Comparison of ENCODE assay signal across 23 mouse cellular contexts in genomic region chr10:33253911-33254310, GRCm38 (mm10).
DNase-seq lines count a peak whose midpoint lies in the region; ATAC-seq and TF ChIP-seq lines count a peak whose summit lies in the region.
"Had no signal": no experiment of that assay in that cellular context is flagged by ENCODE, and none has a peak within 500 bp of the region (broad histone marks: within the 10 kb centered on the region; RNA-seq: fewer than 3 reads in every experiment).

No protein-coding gene starts in this region.

- intact Hi-C loops in heart, adult 2 months (cut with DNase I): no loop called here

- H3K36me3 ChIP-seq in heart, adult 2 months (ENCODE audit: control insufficient read depth, insufficient read depth, low read length): peaks cover 3% of the 10 kb centered on the region; the same call in 1 of the 2 replicates
- H3K36me3 ChIP-seq in heart, embryonic 13.5 days: no peaks in the 10 kb centered on the region
- H3K36me3 ChIP-seq: embryonic facial prominence, embryonic 13.5 days; hindbrain, embryonic 15.5 days; limb, embryonic 12.5 days had no signal

- no peak for ATAC-seq in heart, embryonic 13.5 days (ENCODE audit: extremely low read depth, insufficient number of reproducible peaks, low FRiP score, low TSS enrichment)
- ATAC-seq: forebrain, embryonic 14.5 days; liver, postnatal 0 days had no signal

- H3K79me2 ChIP-seq in heart, adult 2 months (replicated peaks; ENCODE audit: control insufficient read depth, insufficient read depth, low read length): no peaks in the 10 kb centered on the region

- H3K9me3 ChIP-seq in heart, embryonic 13.5 days: no peaks in the 10 kb centered on the region
- H3K9me3 ChIP-seq: embryonic facial prominence, embryonic 13.5 days; hindbrain, embryonic 15.5 days; limb, embryonic 12.5 days had no signal

- 0 out of 2 replicates have a peak, but pooled peaks have one; percentile 22 for TF ChIP-seq POLR2A in heart, adult 2 months (IDR thresholded peaks at IDR 0.05; ENCODE audit: insufficient read depth, low read depth, low read length)
- TF ChIP-seq POLR2A in lung, adult 2 months (IDR thresholded peaks at IDR 0.05; ENCODE audit: borderline replicate concordance, extremely low read depth, low read depth, low read length): no peak

- H3K4me2 ChIP-seq in heart, embryonic 13.5 days: no peak overlapping the region
- H3K4me2 ChIP-seq: embryonic facial prominence, embryonic 13.5 days; hindbrain, embryonic 15.5 days; limb, embryonic 12.5 days; liver, embryonic 11.5 days; midbrain, embryonic 11.5 days had no signal

- H3K9ac ChIP-seq in heart, adult 2 months (ENCODE audit: low read depth, low read length): no peak overlapping the region
- no peak overlapping the region for H3K9ac ChIP-seq in heart, embryonic 13.5 days
- H3K9ac ChIP-seq: embryonic facial prominence, embryonic 13.5 days; hindbrain, embryonic 15.5 days; limb, embryonic 12.5 days; liver, postnatal 0 days had no signal

- TF ChIP-seq CTCF in heart, adult 2 months (IDR thresholded peaks at IDR 0.05): no peak
- TF ChIP-seq CTCF in lung, adult 2 months (IDR thresholded peaks at IDR 0.05; ENCODE audit: insufficient read depth, low read length): no peak

- no peak for TF ChIP-seq EP300 in heart, adult 2 months (IDR thresholded peaks at IDR 0.05; ENCODE audit: insufficient read depth, low read depth, low read length)

- WGBS in heart, adult 2 months: 8% methylated on average over 1 of the region's 1 CpGs
- 21% methylated on average over 1 of the region's 1 CpGs for WGBS in heart, embryonic 13.5 days
- 56% methylated on average over 1 of the region's 1 CpGs for WGBS in lung, adult 2 months

- DNase-seq in Muller cell, postnatal 12 days (ENCODE audit: inconsistent ontology term): peak; percentile 79
- peak in 1 of 2 experiments; percentile 5 for DNase-seq in heart, adult 2 months
- DNase-seq in heart, postnatal 4 days: peak; percentile 17
- DNase-seq in thymus, postnatal 4 days: no peak
- no peak for DNase-seq in lung, adult 2 months
- DNase-seq in right cerebral cortex, postnatal 4 days: no peak
- DNase-seq: adrenal gland, postnatal 14 days; cerebellum, adult 2 months; cerebellum, postnatal 25 days; gastrocnemius, postnatal 14 days; kidney, adult 9 months; kidney, postnatal 25 days; layer of hippocampus, postnatal 36 days; liver, postnatal 0 days; lung, postnatal 10 days had no signal

- no peaks in the 10 kb centered on the region for H3K27me3 ChIP-seq in heart, adult 2 months (ENCODE audit: control insufficient read depth, insufficient read depth, low read length)
- no peaks in the 10 kb centered on the region for H3K27me3 ChIP-seq in heart, embryonic 13.5 days (replicated peaks)
- H3K27me3 ChIP-seq: embryonic facial prominence, embryonic 13.5 days; hindbrain, embryonic 15.5 days; limb, embryonic 12.5 days had no signal

- no peaks in the 10 kb centered on the region; the same call in 1 of the 2 replicates for H3K4me1 ChIP-seq in heart, adult 2 months (ENCODE audit: control insufficient read depth, insufficient read depth, low read length)
- peaks cover 16% of the 10 kb centered on the region for H3K4me1 ChIP-seq in heart, embryonic 13.5 days
- H3K4me1 ChIP-seq in lung, adult 2 months (ENCODE audit: control insufficient read depth, insufficient read depth, low read length): no peaks in the 10 kb centered on the region
- H3K4me1 ChIP-seq: embryonic facial prominence, embryonic 13.5 days; hindbrain, embryonic 15.5 days; limb, embryonic 12.5 days had no signal

- peak overlapping the region; percentile 91 for H3K27ac ChIP-seq in heart, adult 2 months
- H3K27ac ChIP-seq in heart, embryonic 13.5 days (replicated peaks): peak overlapping the region; percentile 72
- H3K27ac ChIP-seq: embryonic facial prominence, embryonic 13.5 days; hindbrain, embryonic 15.5 days; layer of hippocampus, adult 2 months; limb, embryonic 12.5 days had no signal

- H3K4me3 ChIP-seq in heart, adult 2 months: peak overlapping the region; percentile 50
- no peak overlapping the region for H3K4me3 ChIP-seq in heart, embryonic 13.5 days
- no peak overlapping the region for H3K4me3 ChIP-seq in lung, adult 2 months (replicated peaks; ENCODE audit: extremely low read depth, low read depth, low read length)
- H3K4me3 ChIP-seq: embryonic facial prominence, embryonic 13.5 days; hindbrain, embryonic 15.5 days; layer of hippocampus, adult 2 months; limb, embryonic 12.5 days had no signal

Comparison
In these comparisons a context has a peak if more than half of its experiments do, and no peak if none do; other contexts are left out.
1. DNase-seq: peak in Muller cell, postnatal 12 days (single experiment) and heart, postnatal 4 days (single experiment); none in thymus, postnatal 4 days (single experiment), lung, adult 2 months (single experiment) and right cerebral cortex, postnatal 4 days (single experiment).